Mouse (Mus musculus) myocyte (in vitro differentiated cells): ENCODE measurements at regions not wholly inside any gene's neighbourhood (a gene's known extent, or its start where the extent isn't known, plus 50 kb on each side); places are given as distances from the start of the nearest gene placed in this dataset.

Experiments
- MAX ChIP-seq: IDR thresholded peaks from one replicate; pipeline ENCODE4 v1.6.1; 2011; ENCODE audit warnings: low read depth, mild to moderate bottlenecking, control low read depth
- MYOD1 ChIP-seq, 3 experiments: IDR thresholded peaks; one replicate each; pipeline ENCODE4 v1.6.1; 2011; ENCODE audit warnings: control low read depth in 2 of 3, low read depth in 2 of 3, mild to moderate bottlenecking in 2 of 3, moderate library complexity in 1 of 3; ENCODE audit not compliant: insufficient read length in 2 of 3, control insufficient read depth in 1 of 3
- MYOG ChIP-seq, 3 experiments: IDR thresholded peaks; one replicate each; pipeline ENCODE4 v1.6.1; 2011; ENCODE audit warnings: control low read depth in 2 of 3, low read depth in 2 of 3, mild to moderate bottlenecking in 2 of 3; ENCODE audit not compliant: insufficient read length in 2 of 3, control insufficient read depth in 1 of 3, insufficient read depth in 1 of 3
- POLR2A ChIP-seq: IDR thresholded peaks from one replicate; pipeline ENCODE4 v1.6.1; 2011; ENCODE audit warnings: low read depth, mild to moderate bottlenecking, control low read depth, moderate library complexity; ENCODE audit not compliant: insufficient read length
- POLR2AphosphoS2 ChIP-seq: IDR thresholded peaks from one replicate; pipeline ENCODE4 v1.6.1; 2011; ENCODE audit warnings: low read depth, control low read depth; ENCODE audit not compliant: insufficient read length
- TCF12 ChIP-seq: IDR thresholded peaks from one replicate; pipeline ENCODE4 v1.6.1; 2011; ENCODE audit warnings: mild to moderate bottlenecking, control low read depth; ENCODE audit not compliant: poor library complexity, insufficient read depth, severe bottlenecking

GRCm38 (mm10) chr16:55532686-55533085 is 234.9 kb upstream of the Zpld1 start:
- TF ChIP-seq POLR2A (no peak), TCF12 (no peak), MAX (no peak), MYOG (IDR thresholded peaks at IDR 0.05; ENCODE audit: control insufficient read depth in 1 of 3, insufficient read depth in 1 of 3, insufficient read length in 2 of 3, low read depth in 2 of 3) (no peak), POLR2AphosphoS2 (no peak), MYOD1 (IDR thresholded peaks at IDR 0.05; ENCODE audit: control insufficient read depth in 1 of 3, insufficient read length in 2 of 3, low read depth in 2 of 3) (no peak)
